10 mouse cellular contexts compared by ENCODE assay signal in genomic region chr3:138142052-138142732, GRCm38 (mm10). TPM values are rescaled to one million over a fixed set of nuclear protein-coding genes. Genes with fewer than 3 reads are reported as not detected.
A peak's percentile ranks its signal among the peaks of the same experiment; 100 is the strongest.
DNase-seq lines count a peak whose midpoint lies in the region; ATAC-seq and TF ChIP-seq lines count a peak whose summit lies in the region.
"Had no signal": no experiment of that assay in that cellular context is flagged by ENCODE, and none has a peak within 500 bp of the region (broad histone marks: within the 10 kb centered on the region; RNA-seq: fewer than 3 reads in every experiment).

No protein-coding gene starts in this region.

- H3K9me3 ChIP-seq in liver, embryonic 12.5 days (replicated peaks): no peaks in the 10 kb centered on the region

- H3K36me3 ChIP-seq in liver, embryonic 12.5 days: no peaks in the 10 kb centered on the region

- H3K4me2 ChIP-seq in liver, embryonic 12.5 days: peak overlapping the region; percentile 83

- WGBS in liver, embryonic 12.5 days (ENCODE audit: insufficient replicate concordance): 74% methylated on average over 4 of the region's 4 CpGs

- DNase-seq in layer of hippocampus, adult 2 months (ENCODE audit: low spot score in 2 of 2): no peak
- no peak for DNase-seq in layer of hippocampus, postnatal 36 days
- DNase-seq in cerebellum, postnatal 25 days: peak; percentile 14 to 24
- DNase-seq in heart, adult 9 months (ENCODE audit: low spot score in 2 of 2): peak; percentile 44 to 48
- DNase-seq in urinary bladder, postnatal 25 days (ENCODE audit: low spot score): no peak
- no peak for DNase-seq in urinary bladder, postnatal 10 days (ENCODE audit: low spot score)
- DNase-seq in adrenal gland, adult 8-10 months: no peak

- peak overlapping the region; percentile 98 for H3K27ac ChIP-seq in layer of hippocampus, adult 2 months
- H3K27ac ChIP-seq in liver, embryonic 12.5 days: peak overlapping the region; percentile 54; the same call in 1 of the 2 replicates

- TF ChIP-seq CTCF in layer of hippocampus, adult 2 months (conservative IDR thresholded peaks at IDR 0.05): no peak

- peaks cover 4% of the 10 kb centered on the region for H3K4me1 ChIP-seq in liver, embryonic 12.5 days

- no peaks in the 10 kb centered on the region for H3K27me3 ChIP-seq in liver, embryonic 12.5 days (replicated peaks)

- H3K9ac ChIP-seq in liver, embryonic 12.5 days: peak overlapping the region; percentile 82

- H3K4me3 ChIP-seq in layer of hippocampus, adult 2 months: peak overlapping the region; percentile 95
- peak overlapping the region; percentile 37 for H3K4me3 ChIP-seq in liver, embryonic 12.5 days

- ATAC-seq in liver, embryonic 12.5 days: no peak

RNA-seq across cellular contexts. Expression of gene Trmt10a, which starts 1.1 kb away (rescaled TPM):
- total RNA-seq in layer of hippocampus, adult 2 months (2021): 1 to 10 TPM; 5.1 to 5.6 TPM
- 1 to 10 TPM; 3.9 to 5.1 TPM for total RNA-seq in layer of hippocampus, postnatal 36 days (2021)
- polyA plus RNA-seq in liver, embryonic 12.5 days (2016; fragmentation: Nextera tagmentation; extraction: Ambion mirVana): 8.8 and 11.0 TPM in 2 replicates
- 1 to 10 TPM; 4.9 to 9.2 (median 7.0) TPM for total RNA-seq in adrenal gland, adult 8-10 months (2022)

RNA-seq across cellular contexts. Expression of gene Mttp, which starts 2.6 kb away (rescaled TPM):
- total RNA-seq in layer of hippocampus, adult 2 months (2021): 1 to 10 TPM; 6.9 to 7.2 TPM
- 1 to 10 TPM; 6.0 to 6.8 TPM for total RNA-seq in layer of hippocampus, postnatal 36 days (2021)
- 36.3 and 37.0 TPM in 2 replicates for polyA plus RNA-seq in liver, embryonic 12.5 days (2016; fragmentation: Nextera tagmentation; extraction: Ambion mirVana)
- total RNA-seq in adrenal gland, adult 8-10 months (2022): 10 to 100 TPM in 2 of 4 experiments, 1 to 10 TPM in 2; 5.9 to 11.8 (median 8.8) TPM

RNA-seq across cellular contexts. Expression of gene 4930579F01Rik, which starts 51.4 kb away (rescaled TPM):
- total RNA-seq in layer of hippocampus, adult 2 months (2021): not detected
- total RNA-seq in layer of hippocampus, postnatal 36 days (2021): not detected
- polyA plus RNA-seq in liver, embryonic 12.5 days (2016; fragmentation: Nextera tagmentation; extraction: Ambion mirVana): not detected in 2 replicates
- total RNA-seq in adrenal gland, adult 8-10 months (2022): not detected
- total RNA-seq: adrenal gland, postnatal 36 days had no signal
- polyA plus RNA-seq: spleen, adult 2 months had no signal

Comparison
In these comparisons a context has a peak if more than half of its experiments do, and no peak if none do; other contexts are left out.
1. DNase-seq: peak in cerebellum, postnatal 25 days (2 of 2) and heart, adult 9 months (2 of 2); none in layer of hippocampus, adult 2 months (0 of 2), layer of hippocampus, postnatal 36 days (0 of 2), urinary bladder, postnatal 25 days (single experiment), urinary bladder, postnatal 10 days (single experiment) and adrenal gland, adult 8-10 months (single experiment).